Mouse (Mus musculus) hindbrain, embryonic 14.5 days (tissue): ENCODE data around the gene Tmem182. TPM values are rescaled to one million over a fixed set of nuclear protein-coding genes. Genes with fewer than 3 reads are reported as not detected.

Source experiments
- ATAC-seq: fragments of 200-750 bp; cut with Nextera tagmentation; 2 replicates; pipeline ENCODE4 v1.8.0; 2017; ENCODE audit warnings: moderate number of reproducible peaks, mild to moderate bottlenecking, moderate TSS enrichment, moderate library complexity; ENCODE audit not compliant: low FRiP score
- DNase-seq: peaks from one replicate; pipeline ENCODE4 v3.0.0-alpha.2; 2015; ENCODE audit warnings: low spot score
- H3K27ac ChIP-seq: fragments of 300-500 bp; sonication (generic); 2 replicates; pipeline ENCODE4 v1.5.1; 2014; ENCODE audit warnings: mild to moderate bottlenecking, moderate library complexity
- H3K27me3 ChIP-seq: fragments of 300-500 bp; sonication (generic); 2 replicates; pipeline ENCODE4 v1.6.1; 2014; ENCODE audit warnings: mild to moderate bottlenecking, low read length, mixed read lengths; ENCODE audit not compliant: control insufficient read depth, insufficient read depth
- H3K36me3 ChIP-seq: fragments of 300-500 bp; sonication (generic); replicated peaks from 2 replicates; pipeline ENCODE4 v1.6.1; 2014; ENCODE audit not compliant: control insufficient read depth, insufficient read depth
- H3K4me1 ChIP-seq: fragments of 300-500 bp; sonication (generic); replicated peaks from 2 replicates; pipeline ENCODE4 v1.6.1; 2014; ENCODE audit warnings: antibody characterized with exemption, low read length, mixed read lengths; ENCODE audit not compliant: control insufficient read depth, insufficient read depth
- H3K4me2 ChIP-seq: fragments of 300-500 bp; sonication (generic); replicated peaks from 2 replicates; pipeline ENCODE4 v1.6.1; 2014; ENCODE audit warnings: mild to moderate bottlenecking, moderate library complexity
- H3K4me3 ChIP-seq: fragments of 300-500 bp; sonication (generic); replicated peaks from 2 replicates; pipeline ENCODE4 v1.5.1; 2014; ENCODE audit warnings: mild to moderate bottlenecking, low read length
- H3K9ac ChIP-seq: fragments of 300-500 bp; sonication (generic); 2 replicates; pipeline ENCODE4 v1.6.1; 2014
- H3K9me3 ChIP-seq: fragments of 300-500 bp; sonication (generic); 2 replicates; pipeline ENCODE4 v1.6.1; 2016; ENCODE audit warnings: low read length; ENCODE audit not compliant: control insufficient read depth
- WGBS: fragments of 180-500 bp; shearing (Covaris S2); extraction: QIAGEN DNeasy Blood & Tissue Kit; methylation state at CpG from one replicate; pipeline ENCODE4 v1.1.7; 2014; 5-methylcytosine and 5-hydroxymethylcytosine counted together
- polyA plus RNA-seq: library from polyadenylated mRNA; unstranded; fragments of >200 nt; fragmentation: Nextera tagmentation; extraction: Ambion mirVana; gene quantifications from 2 replicates; pipeline ENCODE4 v1.2.1, GENCODE M21; 2014

Gene Tmem182
- 0.09 TPM in 1 of 2 replicates, not detected in the other for polyA plus RNA-seq

DNA sequence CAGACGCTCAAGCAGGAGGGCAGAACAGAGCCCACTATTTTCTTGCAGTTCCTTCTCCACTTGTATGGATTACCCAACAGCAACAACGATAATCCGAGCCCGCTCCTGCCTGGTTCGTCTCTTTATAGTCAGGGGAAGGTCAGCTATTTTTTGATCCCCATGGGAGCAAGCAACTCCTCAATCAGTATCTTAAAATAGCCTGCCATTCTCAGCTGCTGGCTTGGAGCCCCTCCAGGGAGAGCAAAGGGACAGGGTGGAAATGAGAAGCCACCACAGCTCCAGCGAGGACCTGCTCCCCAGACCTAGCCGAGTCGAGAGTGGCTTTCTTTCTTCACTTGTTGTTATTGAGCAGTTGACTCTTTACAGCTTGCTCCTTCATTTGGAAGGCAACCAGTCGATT, at the start of gene Tmem182:
Gene Tmem182, plus strand, starts transcription at position 251 of the 400 bp plus-strand sequence.
- Histone ChIP-seq H3K27ac (no peak within 1 kb of the TSS), H3K9me3 (no peaks in the 10 kb centered on the region), H3K9ac (no peak within 1 kb of the TSS), H3K4me1 (no peaks in the 10 kb centered on the region), H3K4me2 (no peak within 1 kb of the TSS), H3K27me3 (no peaks in the 10 kb centered on the region), H3K36me3 (no peaks in the 10 kb centered on the region), H3K4me3 (no peak within 1 kb of the TSS)
- WGBS = 76% methylated on average over 9 of the region's 9 CpGs
- ATAC-seq = no peak
- DNase-seq = no peak

DNA sequence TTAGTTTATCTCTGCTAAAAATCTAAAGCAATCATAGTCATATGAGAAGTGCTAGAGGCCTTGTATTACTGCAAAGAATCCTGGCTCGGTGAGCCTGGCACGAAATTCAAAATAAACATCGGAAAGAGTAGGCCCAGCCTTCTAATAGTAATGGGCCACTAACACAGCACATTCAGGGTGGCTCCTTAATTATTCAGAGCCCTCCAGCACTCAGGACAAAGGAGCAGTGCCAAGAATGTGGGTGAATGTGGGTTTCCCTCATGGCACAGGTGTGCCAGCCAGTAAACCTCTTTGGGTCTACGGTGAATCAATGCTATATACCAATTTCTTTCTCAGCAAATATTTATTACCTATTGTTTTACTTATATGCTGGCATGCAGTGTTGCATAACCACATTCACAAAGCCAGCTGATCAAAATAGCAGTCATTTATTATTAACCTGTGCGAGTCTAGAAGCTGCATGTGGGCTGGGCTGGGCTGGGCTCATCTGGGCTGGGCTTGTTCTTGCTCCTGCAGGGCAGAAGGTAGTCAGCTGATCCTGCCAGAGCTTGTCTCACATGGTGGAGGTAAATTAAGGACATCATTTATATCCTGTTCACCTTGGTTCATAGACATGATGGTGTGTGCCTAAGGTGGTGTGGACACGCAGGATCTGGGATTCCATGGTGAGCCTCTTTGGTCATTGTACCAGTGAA, 45.5 kb upstream of the Tmem182 start:
- H3K4me3 ChIP-seq = no peak overlapping the region
- no peak overlapping the region for H3K9ac ChIP-seq
- H3K36me3 ChIP-seq = no peaks in the 10 kb centered on the region
- no peak overlapping the region for H3K4me2 ChIP-seq
- H3K27me3 ChIP-seq = no peaks in the 10 kb centered on the region
- no peak overlapping the region for H3K27ac ChIP-seq
- H3K4me1 ChIP-seq = no peaks in the 10 kb centered on the region
- ATAC-seq = no peak
- no peak for DNase-seq
- WGBS = 91% methylated on average over 6 of the region's 6 CpGs
- H3K9me3 ChIP-seq = no peaks in the 10 kb centered on the region

DNA sequence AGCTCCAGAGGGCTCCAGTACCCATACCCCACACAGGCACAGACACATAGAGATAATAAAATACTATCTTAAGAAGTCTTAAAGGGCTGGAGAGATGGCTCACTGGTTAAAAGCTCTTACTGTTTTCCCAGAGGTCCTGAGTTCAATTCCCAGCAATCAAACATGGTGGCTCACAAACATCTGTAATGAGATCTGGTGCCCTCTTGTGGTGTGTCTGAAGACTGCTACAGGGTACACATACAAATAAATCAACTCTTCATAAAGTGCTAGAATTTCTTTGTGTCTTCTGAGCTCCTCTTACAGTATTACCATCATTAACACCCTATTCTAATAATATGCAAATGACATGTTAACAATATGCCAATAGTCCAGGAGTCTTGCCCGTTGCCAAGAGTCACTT, 41.4 kb upstream of the Tmem182 start:
- Histone ChIP-seq H3K27me3 (no peaks in the 10 kb centered on the region), H3K36me3 (no peaks in the 10 kb centered on the region), H3K27ac (no peak overlapping the region), H3K4me3 (no peak overlapping the region), H3K4me1 (no peaks in the 10 kb centered on the region), H3K4me2 (no peak overlapping the region), H3K9ac (no peak overlapping the region), H3K9me3 (no peaks in the 10 kb centered on the region)
- DNase-seq = no peak
- ATAC-seq = no peak
- WGBS = 53% methylated on average over 1 of the region's 1 CpGs

DNA sequence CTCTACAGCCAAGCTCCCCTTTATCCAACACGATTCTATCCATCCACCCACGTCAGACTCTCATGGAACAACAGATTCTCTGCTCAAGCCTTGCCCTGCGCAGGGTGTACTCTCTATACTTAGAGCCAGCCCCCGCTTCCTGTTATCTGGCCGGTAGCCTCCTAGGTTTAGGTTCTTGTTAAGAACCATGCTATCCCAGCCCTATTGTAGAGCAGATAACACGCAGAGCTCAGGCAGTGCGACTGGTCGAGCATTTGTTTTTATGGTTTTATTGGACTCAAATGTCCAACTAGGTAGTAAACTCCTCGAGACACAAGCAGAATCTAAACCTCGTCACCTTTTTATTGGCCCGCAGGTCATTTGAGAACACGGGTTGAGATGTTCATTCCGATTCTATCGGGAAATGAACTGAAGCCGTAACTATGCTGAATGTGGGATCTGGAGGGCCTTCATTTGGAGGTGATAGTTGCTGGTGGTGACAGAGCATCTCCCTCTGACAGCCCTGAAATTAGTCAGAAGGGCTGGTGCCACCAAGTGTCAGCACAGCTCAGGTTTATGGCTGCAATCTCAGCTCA, 40.6 kb upstream of the Tmem182 start:
- 94% methylated on average over 15 of the region's 15 CpGs for whole genome bisulfite sequencing
- Histone ChIP-seq H3K36me3 (no peaks in the 10 kb centered on the region), H3K9ac (no peak overlapping the region), H3K4me2 (no peak overlapping the region), H3K27ac (no peak overlapping the region), H3K4me3 (no peak overlapping the region), H3K4me1 (no peaks in the 10 kb centered on the region), H3K9me3 (no peaks in the 10 kb centered on the region), H3K27me3 (no peaks in the 10 kb centered on the region)
- no peak for ATAC-seq
- no peak for DNase-seq

DNA sequence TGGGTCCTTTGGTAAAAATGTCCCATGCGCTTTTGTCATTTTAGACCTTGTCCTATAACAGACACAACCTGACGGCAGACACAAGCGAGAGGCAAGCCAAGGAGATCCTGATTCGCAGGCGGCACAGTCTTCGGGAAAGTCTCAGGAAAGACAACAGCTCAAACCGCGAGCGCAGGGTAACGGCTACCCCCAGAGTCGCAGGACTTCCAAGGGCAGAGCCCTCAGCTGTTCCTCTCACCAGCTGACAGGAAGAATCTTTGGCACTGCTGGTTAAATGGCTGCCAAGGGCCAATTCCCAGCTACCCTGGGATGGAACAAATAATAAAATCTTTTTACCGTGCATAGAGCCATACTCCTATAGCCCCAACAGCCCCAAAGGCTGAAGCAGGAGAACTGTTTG, 39.9 kb upstream of the Tmem182 start:
- Histone ChIP-seq H3K4me3 (no peak overlapping the region), H3K9me3 (no peaks in the 10 kb centered on the region), H3K4me1 (no peaks in the 10 kb centered on the region), H3K4me2 (no peak overlapping the region), H3K27me3 (no peaks in the 10 kb centered on the region), H3K27ac (no peak overlapping the region), H3K36me3 (no peaks in the 10 kb centered on the region), H3K9ac (no peak overlapping the region)
- WGBS = 89% methylated on average over 12 of the region's 12 CpGs
- no peak for DNase-seq
- no peak for ATAC-seq

DNA sequence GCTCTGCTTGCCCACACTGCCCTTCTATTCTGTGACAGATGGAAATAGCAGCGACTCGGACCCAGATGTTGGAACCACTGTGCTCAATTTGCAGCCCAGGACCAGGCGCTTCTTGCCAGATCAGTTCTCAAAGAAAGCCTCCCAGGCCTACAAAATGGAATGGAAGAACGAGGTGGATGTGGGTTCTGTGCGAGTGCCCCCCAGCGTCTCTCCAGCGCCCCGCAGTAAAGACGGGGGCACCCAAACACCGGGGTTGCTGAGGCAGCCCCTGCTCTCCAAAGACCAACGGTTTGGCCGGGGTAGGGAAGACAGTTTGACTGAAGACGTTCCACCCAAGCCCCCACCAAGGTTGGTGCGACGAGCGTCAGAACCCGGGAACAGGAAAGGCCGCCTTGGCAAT, 37.8 kb upstream of the Tmem182 start:
- Histone ChIP-seq H3K36me3 (no peaks in the 10 kb centered on the region), H3K27me3 (no peaks in the 10 kb centered on the region), H3K9me3 (no peaks in the 10 kb centered on the region), H3K4me1 (no peaks in the 10 kb centered on the region), H3K4me2 (no peak overlapping the region), H3K27ac (no peak overlapping the region), H3K9ac (no peak overlapping the region), H3K4me3 (no peak overlapping the region)
- DNase-seq = no peak
- no peak for ATAC-seq
- WGBS = 90% methylated on average over 18 of the region's 18 CpGs

DNA sequence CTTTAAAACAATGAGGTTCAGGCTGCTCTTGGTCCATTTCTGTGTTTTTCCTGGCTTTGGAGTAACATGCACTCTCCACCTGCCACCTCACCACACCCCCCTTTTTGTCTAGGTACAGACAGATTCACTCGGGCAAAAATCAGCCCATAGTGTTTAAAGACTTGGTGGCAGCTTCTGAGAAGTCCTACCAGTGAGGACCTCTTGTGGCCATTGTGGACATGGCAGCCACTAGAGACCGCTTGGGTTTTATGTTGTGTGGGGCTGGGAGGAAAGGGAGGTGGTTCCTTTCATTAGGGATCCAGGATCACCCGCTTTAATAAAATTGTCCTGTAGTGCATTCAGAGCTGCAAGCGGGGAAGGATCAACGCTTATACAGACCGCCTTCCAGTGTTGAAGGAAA, 36.8 kb upstream of the Tmem182 start:
- H3K4me2 ChIP-seq = no peak overlapping the region
- ATAC-seq (no peak), DNase-seq (peak; percentile 63)
- H3K27ac ChIP-seq = no peak overlapping the region
- H3K9me3 ChIP-seq = no peaks in the 10 kb centered on the region
- no peak overlapping the region for H3K9ac ChIP-seq
- 27% methylated on average over 6 of the region's 6 CpGs for WGBS
- H3K27me3 ChIP-seq = no peaks in the 10 kb centered on the region
- peaks cover 8% of the 10 kb centered on the region; the same call in 1 of the 2 replicates for H3K36me3 ChIP-seq
- H3K4me1 ChIP-seq = no peaks in the 10 kb centered on the region
- no peak overlapping the region for H3K4me3 ChIP-seq

DNA sequence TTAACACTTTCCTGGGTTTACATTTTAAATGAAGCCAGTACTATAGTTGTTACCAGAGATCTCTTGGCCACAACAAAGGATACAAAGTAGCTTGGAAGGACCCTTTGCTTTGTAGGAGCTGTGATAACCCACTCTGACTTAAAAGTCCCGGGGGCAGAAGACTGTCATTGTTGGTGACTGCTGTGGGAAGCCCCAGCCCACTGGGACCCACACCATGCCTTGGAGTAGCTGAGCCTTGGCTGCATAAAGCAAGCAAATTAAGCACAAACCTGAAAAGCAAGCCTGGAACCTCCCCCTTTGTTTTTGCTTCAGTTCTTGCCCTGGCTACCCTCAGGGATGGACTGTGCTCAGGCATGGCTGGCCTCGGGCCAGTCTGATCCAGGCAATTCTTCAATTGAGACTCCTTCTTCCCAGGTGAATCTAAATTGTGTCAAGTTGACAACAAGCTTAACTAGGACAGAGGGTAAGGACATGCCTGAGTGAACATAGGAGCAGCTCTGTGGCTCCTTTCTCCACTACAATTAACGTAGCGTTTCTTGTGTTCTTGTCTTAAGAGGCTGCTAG, 36.0 kb upstream of the Tmem182 start:
- H3K27me3 ChIP-seq = no peaks in the 10 kb centered on the region
- no peak overlapping the region for H3K27ac ChIP-seq
- peaks cover 11% of the 10 kb centered on the region; the same call in 1 of the 2 replicates for H3K36me3 ChIP-seq
- DNase-seq (no peak), ATAC-seq (no peak)
- H3K4me1 ChIP-seq = no peaks in the 10 kb centered on the region
- no peak overlapping the region for H3K4me3 ChIP-seq
- no peak overlapping the region for H3K4me2 ChIP-seq
- no peak overlapping the region for H3K9ac ChIP-seq
- no peaks in the 10 kb centered on the region for H3K9me3 ChIP-seq
- WGBS = 54% methylated on average over 4 of the region's 4 CpGs

DNA sequence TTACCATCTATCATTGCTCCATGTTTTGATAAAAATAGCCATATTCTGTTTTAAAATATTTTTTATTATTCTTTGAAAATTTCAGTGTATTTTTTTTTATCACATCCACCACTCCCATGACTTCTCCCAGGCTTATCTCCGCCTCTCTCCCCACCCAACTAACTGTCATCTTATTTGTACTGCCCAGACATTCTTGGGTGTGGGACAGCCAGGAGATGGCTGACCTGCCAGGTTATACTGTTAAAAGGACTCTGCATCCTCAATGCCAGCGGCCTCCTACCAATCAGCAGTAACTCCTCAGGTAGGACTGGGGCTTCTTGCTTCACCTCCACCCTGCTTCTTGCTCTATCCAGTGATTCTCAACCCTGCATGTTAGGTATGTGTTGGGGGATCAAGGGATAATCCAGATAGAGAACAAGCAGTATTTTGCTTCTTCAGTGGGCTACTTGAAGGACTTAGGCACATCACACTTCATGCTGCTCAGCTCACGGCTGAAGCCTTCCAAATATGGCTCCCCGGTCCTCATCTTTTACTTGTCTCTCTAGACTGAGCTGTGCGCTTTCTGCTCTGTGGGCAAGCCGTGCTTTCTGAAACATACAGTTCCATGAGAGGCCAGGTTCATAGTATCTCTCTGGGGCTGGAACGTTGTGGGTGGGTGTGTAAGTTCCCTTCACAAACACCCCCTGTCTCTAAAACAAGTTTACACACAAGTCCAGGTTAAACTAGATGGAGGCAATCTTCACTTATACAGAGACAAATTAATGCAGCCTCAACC, 34.0 kb upstream of the Tmem182 start:
- Histone ChIP-seq H3K9ac (no peak overlapping the region), H3K4me1 (no peaks in the 10 kb centered on the region), H3K27me3 (no peaks in the 10 kb centered on the region), H3K4me2 (no peak overlapping the region), H3K9me3 (no peaks in the 10 kb centered on the region), H3K4me3 (no peak overlapping the region), H3K27ac (no peak overlapping the region), H3K36me3 (peaks cover 11% of the 10 kb centered on the region; the same call in 1 of the 2 replicates)
- WGBS = 92% methylated on average over 7 of the region's 7 CpGs
- DNase-seq (no peak), ATAC-seq (no peak)
